Mouse (Mus musculus) layer of hippocampus, adult 8-10 months (tissue): ENCODE results near the gene Zfp664. TPM values are rescaled to one million over a fixed set of nuclear protein-coding genes. Genes with fewer than 3 reads are reported as not detected.

Experiments
- DNase-seq, 2 experiments: peaks; one replicate each; pipeline ENCODE4 v3.0.0; 2022; ENCODE audit warnings: low spot score in 2 of 2
- total RNA-seq, 4 experiments: library from RNA; stranded (reverse); gene quantifications; 2 replicates each; pipeline ENCODE4 v1.2.4; 2022

The Zfp664 gene
- total RNA-seq, 4 experiments from 2014 or later, result 60.6 to 73.4 (median 65.8) TPM

DNA sequence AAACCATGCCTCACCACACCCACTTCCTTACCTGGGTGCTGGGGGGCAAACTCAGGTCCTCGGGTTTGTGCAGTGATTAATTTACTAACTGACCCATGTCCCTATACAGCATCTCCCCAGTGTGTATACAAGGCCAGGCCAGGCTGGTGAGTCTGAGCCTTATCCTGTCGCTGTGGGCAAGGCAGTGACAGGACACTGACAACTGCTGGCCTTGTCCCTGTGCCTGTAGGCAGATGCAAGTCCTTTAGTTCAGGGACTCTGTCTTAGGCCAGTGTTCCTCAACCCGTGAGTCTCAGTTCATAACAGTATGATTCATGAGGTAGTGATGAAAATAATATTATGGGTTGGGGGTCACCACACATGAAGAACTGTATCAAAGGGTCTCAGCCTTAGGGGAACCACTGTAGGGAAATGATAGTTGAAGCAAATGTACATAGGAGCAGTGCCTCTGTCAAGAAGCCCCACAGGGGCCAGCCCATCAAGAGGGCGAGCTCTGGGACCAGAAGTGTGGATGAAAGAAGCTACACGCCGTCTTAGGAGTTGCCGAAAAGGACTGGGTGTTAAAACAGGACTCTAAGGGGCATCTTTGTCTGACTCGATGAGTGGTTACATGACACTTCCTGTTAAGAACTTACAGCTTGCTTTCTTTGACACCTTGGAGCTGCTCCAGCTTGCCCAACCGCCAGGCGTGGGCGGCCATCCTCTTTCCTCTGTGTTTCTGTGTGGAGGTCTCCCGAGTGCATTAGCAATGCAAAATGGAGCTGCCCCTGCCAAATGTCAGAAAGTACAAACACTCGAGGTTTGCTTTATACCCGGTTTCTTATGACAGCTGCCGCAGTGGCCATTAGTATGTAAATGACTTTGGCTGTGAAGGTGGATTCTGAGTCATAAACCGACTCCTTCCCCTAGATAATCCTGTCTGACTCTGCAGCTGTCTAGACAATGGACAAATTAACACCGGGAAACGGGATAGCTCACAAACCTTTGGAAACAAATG, 60.2 kb downstream of the Zfp664 start:
- DNase-seq, result no peak

DNA sequence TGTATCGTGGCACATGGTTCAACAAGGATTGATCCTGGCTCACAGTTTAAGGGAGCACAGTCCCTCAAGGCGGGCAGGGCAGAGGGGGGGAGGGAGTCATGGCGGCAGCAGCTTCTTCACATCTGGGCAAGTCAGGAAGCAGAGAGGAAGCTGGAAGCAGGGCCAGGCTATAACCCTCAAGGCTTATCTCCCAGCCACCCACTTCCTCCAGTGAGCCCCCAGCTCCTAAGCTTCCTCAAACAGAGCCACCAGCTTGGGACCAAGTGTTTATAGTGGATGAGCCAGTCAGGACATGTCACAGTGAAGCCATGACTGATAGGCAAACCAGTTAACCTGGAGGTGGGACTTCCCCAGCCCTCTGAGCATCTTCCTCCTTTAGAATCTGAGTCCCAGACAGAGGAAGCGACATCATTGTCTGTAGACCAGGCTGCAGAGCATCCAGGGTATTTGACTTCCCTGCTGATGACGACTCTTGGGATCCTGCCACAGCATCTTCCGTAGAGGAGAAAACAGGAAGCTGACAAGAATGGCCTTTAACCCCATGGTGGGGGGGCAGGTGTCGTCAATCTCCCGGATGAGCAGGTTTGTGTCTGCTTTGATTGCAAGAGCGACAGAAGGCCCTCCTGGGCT, 67.0 kb downstream of the Zfp664 start:
- DNase-seq, result no peak

DNA sequence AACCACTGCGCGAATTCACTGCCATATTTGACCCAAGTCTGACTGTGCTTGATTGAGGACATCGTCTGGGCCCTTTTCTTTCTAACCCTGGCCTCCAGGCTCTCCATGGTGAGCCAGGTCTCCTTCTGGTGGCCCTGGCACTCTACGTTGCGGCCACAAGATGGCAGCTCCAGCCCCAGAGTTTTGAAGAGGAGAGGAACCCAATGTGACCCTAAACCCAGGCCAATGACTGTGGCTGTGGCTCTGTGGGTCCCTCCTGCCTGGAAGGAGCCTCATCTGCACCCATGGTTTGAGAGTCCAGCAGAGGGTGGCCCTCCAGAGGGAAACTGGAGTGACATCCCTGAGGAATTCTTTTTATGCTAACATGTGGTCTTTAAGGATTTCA, 67.6 kb downstream of the Zfp664 start:
- DNase-seq, result no peak

DNA sequence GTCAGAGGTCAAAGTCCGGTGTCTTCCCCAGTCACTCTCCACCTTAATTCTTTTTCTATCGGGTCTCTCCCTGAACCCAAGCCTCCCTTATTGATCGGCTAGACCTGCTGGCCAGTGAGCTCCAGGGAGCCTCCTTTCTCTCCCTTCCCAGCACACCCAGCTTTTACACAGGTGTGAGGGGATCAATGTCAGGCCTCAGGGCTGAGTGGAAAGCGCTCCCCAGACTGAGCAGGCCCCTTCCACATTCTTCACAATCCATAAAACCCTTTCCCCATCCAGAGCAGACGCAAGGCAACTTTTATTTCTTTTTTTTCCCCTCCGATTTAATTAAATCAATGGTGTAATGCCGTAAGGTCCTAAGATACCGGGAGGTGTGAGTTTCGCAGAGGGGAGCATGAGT, 68.1 kb downstream of the Zfp664 start:
- DNase-seq, result no peak

DNA sequence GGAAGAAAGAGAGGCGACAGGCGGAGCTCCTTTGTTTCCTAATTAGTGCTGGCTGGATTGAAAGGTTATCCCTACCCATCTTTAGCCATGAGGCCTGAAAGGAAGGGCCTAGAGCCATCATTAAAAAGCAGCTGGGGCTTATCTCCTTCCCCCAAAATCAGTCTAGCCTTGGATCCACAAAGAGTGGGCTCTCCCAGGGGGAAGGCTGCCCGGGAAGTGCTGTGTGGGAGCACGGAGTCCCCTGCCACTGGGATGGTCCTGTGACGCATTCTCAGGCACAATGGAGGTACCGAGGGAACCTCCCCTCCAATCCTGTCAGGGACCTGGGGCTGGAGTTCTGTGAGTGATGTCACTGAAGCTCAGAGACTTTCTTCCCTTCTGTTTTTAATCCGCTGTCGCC, 68.6 kb downstream of the Zfp664 start:
- DNase-seq, result no peak

DNA sequence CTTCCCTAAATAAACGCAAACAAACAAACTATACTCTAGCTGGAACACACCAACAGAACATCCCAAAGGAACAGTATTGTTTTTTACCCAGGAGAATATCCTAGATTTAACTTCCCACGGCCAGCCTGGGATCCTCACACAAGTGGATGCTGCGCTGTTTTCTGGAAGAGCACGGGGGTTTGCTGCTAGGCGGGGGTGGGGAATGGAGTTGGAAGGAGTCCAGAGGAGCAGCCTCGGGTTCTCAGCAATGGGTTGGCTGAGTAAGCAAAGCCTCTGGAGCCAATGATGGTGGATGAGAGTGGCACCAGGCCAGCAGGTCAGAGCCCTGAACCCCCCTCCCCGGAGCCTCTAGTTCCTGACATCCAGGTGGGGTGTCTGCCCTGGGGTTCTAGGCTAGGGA, 72.1 kb downstream of the Zfp664 start:
- peak in 1 of 2 experiments; percentile 29 for DNase-seq

DNA sequence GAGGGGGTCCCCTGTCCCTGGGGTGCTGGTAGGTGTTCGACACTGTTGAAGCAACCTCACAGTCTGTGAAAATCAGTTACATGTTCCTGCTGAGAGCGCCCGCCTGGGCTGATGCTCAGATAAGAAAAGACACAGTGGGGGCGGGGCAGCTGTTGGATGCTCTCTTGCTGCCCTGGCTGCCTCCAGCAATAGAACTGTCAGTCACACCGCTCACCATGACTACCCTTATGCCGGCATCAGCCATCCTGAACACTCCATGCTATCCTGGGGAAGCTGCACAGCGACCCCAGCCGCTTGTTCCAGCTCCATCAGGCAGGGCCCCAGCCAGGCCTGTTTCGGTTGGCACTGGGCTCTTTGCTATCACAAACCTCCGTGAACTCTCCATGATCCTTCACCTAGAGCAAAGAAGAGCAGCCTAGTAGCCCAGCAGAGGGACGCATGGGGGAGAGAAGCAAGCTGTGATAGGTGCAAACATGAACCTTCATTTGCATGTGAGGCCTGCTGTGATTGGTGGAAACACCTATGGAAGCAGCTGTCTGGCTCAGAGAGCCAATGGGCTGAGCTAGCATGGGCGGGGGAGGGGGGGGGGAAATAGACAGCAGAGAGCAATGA, 80.8 kb downstream of the Zfp664 start:
- DNase-seq, result no peak

DNA sequence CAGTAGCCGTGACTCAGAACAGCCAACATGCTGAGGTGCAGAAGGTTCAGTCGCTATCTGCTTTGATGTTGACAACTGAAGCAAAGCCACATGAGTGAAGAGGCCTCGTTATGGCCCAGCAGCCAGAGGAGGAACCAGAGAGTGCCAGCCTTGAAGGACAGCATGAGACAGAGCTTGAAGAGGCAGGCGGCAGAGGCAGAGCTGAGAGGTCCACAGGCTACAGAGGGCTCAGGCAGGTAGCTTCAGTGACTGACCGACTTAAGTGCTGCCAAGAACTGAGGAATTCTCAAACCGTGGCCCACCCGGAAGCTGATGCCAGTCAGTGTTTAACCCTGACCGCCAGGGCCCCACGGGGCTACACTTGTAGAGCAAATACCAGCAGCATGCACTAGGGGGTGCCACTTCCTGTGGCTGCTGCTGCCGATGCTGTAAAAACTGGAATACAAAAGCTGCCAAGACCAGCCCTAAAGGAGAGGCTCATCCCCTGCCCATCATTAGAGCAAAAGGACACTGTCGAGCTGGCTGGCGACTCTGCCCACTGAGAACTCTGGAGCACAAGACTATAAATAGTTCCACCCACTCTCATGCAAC, 81.4 kb downstream of the Zfp664 start:
- peak in 1 of 2 experiments; percentile 44 for DNase-seq

DNA sequence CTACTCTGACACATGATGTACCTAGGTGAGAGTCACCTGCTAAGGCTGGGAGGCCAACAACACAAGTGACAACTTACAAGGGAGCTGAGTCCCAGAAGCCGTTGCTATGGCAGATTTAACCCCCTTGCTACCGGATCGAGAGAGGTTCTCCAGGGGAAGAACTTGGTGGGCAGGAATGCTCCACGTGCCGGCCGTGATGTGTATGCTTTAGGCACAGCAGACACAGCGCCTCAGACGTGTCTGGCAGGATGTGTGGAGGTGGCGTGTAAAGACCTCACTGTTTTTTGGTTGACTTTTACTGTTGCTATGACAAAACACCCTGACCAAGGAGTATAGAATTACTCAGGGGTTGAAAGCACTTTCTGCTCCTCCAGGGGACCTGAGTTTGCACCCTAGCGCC, 81.9 kb downstream of the Zfp664 start:
- no peak for DNase-seq

DNA sequence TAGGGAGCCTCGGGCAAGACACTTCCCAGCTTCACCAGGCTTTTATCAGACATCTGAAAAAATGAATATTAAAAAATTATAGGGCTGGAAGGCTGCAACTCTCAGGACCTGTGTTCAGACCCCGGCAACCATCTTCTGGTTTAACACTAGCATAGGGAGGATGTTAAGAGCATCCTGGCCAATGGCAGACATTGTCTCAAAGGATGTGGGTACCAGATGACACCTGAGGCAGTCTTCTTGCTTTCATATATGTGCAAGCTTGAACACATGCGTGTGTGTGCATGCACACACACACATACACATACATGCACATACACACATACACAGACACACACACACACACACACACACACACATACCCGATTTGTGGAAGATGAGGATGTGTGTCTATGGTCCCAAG, 82.6 kb downstream of the Zfp664 start:
- no peak for DNase-seq

DNA sequence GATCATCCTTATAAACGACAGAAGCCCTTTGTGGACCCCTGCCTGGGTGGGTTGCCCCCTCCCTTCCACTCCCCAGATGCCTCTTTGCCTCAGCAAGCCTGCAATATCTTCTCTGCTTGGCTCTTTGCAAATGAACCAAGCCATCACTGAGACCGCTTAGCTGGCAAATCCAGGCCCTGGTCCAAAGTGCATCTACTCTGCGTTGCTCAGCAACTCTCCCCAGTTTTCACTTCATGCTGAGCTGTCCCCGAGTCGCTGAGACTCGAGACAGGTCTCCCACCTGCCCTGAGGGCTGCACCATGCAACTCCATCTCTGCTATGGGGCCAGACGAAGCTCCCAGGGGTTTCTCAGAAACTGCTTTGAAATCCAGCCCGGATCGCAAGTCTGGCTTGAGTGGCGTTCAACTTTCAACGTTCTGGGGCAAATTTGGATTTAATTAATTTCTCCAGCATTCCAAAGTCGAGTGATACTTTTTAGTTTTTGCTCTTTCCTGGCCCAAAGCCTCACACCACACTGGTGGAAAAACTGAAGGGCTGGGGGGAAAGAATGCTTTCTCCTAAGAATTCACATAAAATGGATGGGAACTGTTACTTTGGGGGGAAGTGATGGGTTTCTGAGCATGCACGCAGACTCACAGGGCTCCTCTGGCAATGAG, 88.3 kb downstream of the Zfp664 start:
- DNase-seq, result no peak

DNA sequence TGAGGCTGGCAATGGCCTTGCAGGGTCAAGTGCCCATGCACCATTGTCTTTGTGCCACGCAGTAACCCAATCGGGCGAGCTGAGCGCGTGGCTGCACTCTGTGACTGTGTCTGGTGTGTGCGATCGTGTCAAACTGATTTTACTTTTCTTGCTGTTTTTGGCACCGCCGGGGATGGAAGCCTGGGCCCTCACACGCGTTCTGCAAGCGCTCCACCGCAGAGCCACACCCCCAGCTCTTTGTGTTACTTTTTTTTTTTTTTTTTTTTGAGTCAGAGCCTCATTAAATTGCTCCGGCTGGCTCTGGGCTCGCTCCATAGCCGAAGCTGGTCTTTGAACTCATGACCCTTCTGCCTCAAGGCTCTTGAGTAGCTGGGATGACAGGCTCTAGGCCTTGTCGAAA, 88.8 kb downstream of the Zfp664 start:
- DNase-seq, result no peak

Other genes starting within 250 kb of the Zfp664 start
- 10 to 100 TPM; 58.9 to 66.3 (median 61.6) TPM for gene Atp6v0a2, start 234.1 kb upstream of the Zfp664 start, total RNA-seq
- 1 to 10 TPM in 2 of 4 experiments, under 1 TPM in 2; 0.56 to 1.5 (median 0.92) TPM for gene Dnah10, start 137.6 kb upstream of the Zfp664 start, total RNA-seq
- gene Ccdc92, start 267 bp upstream of the Zfp664 start, total RNA-seq, result 10 to 100 TPM; 70.4 to 76.4 (median 72.7) TPM
- under 1 TPM in 3 of 4 experiments, not detected in 1; 0.37 to 0.66 (median 0.45) TPM for gene Rflna, start 140.5 kb downstream of the Zfp664 start, total RNA-seq